ENCODE assay signal across 29 mouse cellular contexts in the genomic region with DNA sequence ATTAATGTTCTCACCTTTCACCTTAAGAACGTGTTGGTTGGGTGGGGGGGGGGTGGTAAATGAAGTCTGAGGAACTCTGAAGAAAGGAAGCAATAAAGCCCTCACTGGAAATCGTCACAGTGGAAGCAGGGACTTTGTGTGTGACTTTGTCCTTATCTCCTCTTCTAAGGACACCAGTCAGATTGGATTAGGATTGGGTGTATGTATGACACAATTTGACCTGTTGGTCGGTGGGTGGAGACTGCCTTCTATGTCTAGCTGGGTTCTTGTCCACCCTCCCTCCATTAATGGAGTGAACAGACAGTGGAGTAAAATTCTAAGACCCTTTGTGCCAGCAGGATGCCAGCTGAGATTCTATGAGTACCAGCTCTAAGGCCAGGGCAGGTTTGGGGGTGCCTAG. TPM values are rescaled to one million over a fixed set of nuclear protein-coding genes. Genes with fewer than 3 reads are reported as not detected.
"Had no signal": no experiment of that assay in that cellular context is flagged by ENCODE, and none has a peak within 500 bp of the region (broad histone marks: within the 10 kb centered on the region; RNA-seq: fewer than 3 reads in every experiment).

No protein-coding gene starts in this region.

- H3K9me3 ChIP-seq: forebrain, embryonic 15.5 days; heart, embryonic 13.5 days; heart, embryonic 15.5 days; hindbrain, embryonic 12.5 days; kidney, embryonic 15.5 days; limb, embryonic 13.5 days; limb, embryonic 15.5 days had no signal

- H3K4me2 ChIP-seq: forebrain, embryonic 15.5 days; heart, embryonic 11.5 days; heart, embryonic 13.5 days; heart, embryonic 15.5 days; hindbrain, embryonic 12.5 days; hindbrain, embryonic 14.5 days; kidney, embryonic 15.5 days; limb, embryonic 13.5 days; limb, embryonic 15.5 days had no signal

- H3K4me1 ChIP-seq: forebrain, embryonic 15.5 days; hindbrain, embryonic 12.5 days had no signal

- ATAC-seq: forebrain, embryonic 15.5 days; forebrain, postnatal 0 days; hindbrain, embryonic 16.5 days; intestine, embryonic 16.5 days had no signal

- H3K36me3 ChIP-seq: forebrain, embryonic 15.5 days; heart, embryonic 13.5 days; heart, embryonic 15.5 days; hindbrain, embryonic 12.5 days; kidney, embryonic 15.5 days; limb, embryonic 13.5 days; limb, embryonic 15.5 days had no signal

- H3K4me3 ChIP-seq: forebrain, embryonic 15.5 days; heart, adult 2 months; heart, embryonic 13.5 days; heart, embryonic 15.5 days; hindbrain, embryonic 12.5 days; kidney, embryonic 15.5 days; limb, embryonic 13.5 days; limb, embryonic 15.5 days had no signal

- H3K9ac ChIP-seq: forebrain, embryonic 15.5 days; forebrain, postnatal 0 days; heart, embryonic 13.5 days; heart, embryonic 15.5 days; hindbrain, embryonic 12.5 days; hindbrain, embryonic 14.5 days; kidney, embryonic 15.5 days; limb, embryonic 13.5 days; limb, embryonic 15.5 days; liver, embryonic 14.5 days had no signal

- DNase-seq: forebrain, postnatal 0 days; gastrocnemius, postnatal 10 days; gastrocnemius, postnatal 36 days; heart, adult 11 months; heart, adult 2 months; heart, postnatal 14 days; heart, postnatal 36 days; kidney, adult 11 months; kidney, adult 2 months; kidney, adult 9 months; kidney, postnatal 14 days; kidney, postnatal 36 days; layer of hippocampus, adult 9-11 months; layer of hippocampus, postnatal 36 days; left cerebral cortex, postnatal 4 days had no signal

- H3K27me3 ChIP-seq: forebrain, embryonic 15.5 days; heart, embryonic 13.5 days; heart, embryonic 15.5 days; hindbrain, embryonic 12.5 days; kidney, embryonic 15.5 days; limb, embryonic 13.5 days had no signal

- H3K27ac ChIP-seq: forebrain, embryonic 15.5 days; heart, adult 2 months; heart, embryonic 13.5 days; heart, embryonic 15.5 days; hindbrain, embryonic 12.5 days; hindbrain, embryonic 14.5 days; kidney, embryonic 15.5 days; kidney, postnatal 0 days; limb, embryonic 13.5 days; limb, embryonic 15.5 days; liver, embryonic 14.5 days had no signal

RNA-seq across cellular contexts. Expression of gene Klf15, which starts 21.9 kb away (rescaled TPM):
- total RNA-seq: hematopoietic stem cell, adult 5-6 weeks had no signal

RNA-seq across cellular contexts. Expression of gene Cfap100, which starts 55.7 kb away (rescaled TPM):
- total RNA-seq: hematopoietic stem cell, adult 5-6 weeks had no signal
- polyA plus RNA-seq: heart, embryonic 11.5 days had no signal
